Mouse (Mus musculus): Measurements from ENCODE around the gene Hdgfl2.

Hdgfl2 gene

DNA sequence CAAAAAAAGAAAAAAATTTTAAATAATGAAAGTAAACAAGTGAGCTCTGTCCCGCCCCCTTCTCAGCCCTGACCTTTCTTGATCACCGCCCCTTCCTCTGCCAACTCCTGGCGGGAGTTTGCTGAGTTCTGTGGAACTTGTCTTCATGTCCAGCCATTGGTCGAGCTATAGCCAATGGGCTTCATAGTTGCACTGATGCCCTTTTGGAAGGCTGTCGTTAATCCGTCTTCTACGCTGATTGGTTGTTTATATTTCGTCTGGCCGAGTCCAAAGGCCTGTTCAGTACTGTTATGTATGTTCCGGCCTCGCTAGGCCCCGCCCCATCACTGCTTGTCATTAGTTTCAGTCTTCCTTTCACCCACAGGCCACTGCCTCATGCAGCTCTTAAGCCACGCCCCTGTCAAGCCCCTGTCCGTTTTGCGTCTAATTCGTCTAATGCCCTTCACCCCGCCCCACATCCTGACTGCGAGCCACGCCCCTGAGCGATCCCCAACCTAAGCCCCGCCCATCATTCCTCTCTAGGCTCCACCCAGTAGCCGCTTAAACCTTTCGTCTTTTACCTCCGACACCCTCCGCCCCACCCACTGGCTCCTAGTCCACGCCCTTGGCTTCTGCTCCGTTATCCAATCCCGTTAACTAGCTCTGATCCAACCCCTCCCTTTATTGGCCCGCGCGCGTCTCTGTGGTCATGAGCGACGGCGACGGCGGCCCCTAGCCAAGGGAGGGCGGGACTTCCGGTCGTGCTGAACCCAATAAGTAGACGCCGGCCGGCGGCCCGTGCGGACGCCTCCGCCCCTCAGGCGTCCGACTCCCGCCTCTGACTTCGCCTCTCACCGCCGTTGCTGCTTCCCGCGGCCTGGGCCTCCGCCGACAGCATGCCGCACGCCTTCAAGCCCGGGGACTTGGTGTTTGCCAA lies at the start of gene Hdgfl2:
Gene Hdgfl2 (plus strand): TSS at position 755 of the 916 bp plus-strand sequence.
- DNase-seq (ENCODE audit: low spot score), result peak; percentile 99

DNA sequence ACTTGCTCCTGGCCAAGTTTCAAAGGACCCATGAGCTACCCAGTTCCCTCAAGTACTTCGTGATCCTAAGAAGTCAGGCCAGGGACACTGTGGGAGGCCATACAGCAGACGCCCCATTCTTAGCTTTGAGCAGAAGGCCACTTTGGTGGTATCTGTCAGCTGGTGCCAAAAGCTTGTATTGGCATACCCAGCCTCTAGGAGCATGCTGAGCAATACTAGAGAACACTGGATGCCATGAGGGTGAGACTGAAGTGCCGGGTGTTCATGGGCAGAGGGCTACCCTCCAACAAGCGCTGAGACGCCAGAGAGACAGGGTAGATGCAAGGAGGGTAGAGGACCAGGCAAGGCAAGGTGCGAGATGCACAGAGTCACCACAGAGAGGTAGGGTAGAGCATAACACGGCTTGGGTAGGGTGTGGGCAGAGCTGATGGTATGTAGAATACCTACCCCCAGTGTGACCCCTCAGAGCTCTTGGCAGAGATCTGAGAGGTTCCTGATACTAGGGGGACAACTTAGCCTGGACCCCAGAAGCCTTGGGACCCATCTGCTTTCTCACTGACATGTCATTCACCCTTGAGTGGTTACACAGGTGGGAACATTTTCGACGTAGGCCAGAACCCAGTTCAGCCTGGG lies 49.1 kb upstream of the Hdgfl2 start:
- no peak for DNase-seq (ENCODE audit: low spot score)

DNA sequence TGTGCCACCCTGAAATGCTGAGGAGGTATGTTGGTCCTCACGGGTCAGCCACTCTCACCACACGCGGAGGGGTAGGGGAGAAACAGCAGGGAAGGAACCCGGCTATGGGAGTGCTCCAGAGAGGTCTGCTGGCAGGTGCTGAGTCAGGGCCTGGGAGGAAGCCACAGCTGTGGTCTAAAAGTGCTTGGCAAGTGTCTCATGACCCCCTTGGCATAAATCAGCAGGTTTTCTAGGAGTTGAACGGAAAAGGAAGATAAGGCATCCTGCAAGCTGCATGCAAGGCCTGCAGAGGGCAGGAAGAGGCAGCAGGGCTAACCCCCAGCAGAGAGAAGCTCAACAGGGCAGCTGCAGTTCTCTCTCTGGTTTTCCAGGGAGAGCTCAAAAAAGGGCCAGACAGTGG lies 48.5 kb upstream of the Hdgfl2 start:
- no peak for DNase-seq (ENCODE audit: low spot score)

DNA sequence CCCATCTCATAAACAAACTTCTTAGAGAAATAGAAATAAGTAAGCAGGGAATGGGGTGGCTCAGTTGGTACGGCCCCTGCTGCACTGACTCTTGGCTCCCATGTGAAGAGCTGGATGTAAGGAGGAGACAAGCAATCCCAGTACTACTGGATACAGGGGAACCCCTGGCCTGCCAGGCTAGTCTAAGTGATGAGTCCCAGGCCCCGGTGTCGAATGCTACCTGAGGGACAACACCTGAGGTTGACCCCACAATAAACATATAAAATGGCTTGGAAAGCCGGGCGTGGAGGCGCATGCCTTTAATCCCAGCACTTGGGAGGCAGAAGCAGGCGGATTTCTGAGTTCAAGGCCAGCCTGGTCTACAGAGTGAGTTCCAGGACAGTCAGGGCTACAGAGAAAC lies 48.0 kb upstream of the Hdgfl2 start:
- no peak for DNase-seq (ENCODE audit: low spot score)

DNA sequence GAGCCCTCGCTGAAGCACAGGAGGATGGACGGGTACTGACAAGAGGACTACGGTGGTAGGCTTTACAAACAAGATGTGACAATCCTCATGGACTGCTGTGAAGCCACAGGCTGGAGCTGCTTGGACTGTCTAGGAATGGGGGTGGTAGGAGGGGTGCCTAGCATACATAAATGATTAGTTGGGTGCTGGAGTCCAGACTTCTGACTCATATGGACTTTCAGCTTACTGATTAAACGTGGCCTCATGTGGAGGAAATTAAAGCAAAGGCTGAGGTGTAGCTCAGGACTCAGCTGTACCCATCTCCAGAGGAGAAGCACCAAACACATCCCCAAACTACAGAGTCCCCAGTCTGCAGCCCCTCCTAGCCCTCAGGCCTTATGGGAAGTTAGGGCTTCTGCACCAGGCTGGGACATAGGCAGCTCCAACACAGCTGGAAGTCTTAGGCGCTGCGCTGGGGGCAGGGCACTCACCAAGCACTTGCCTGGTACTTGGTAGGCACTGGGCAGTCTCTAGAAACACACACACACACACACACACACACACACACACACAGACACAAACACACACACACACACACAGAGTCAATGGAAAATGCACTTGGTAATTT lies 47.2 kb upstream of the Hdgfl2 start:
- DNase-seq (ENCODE audit: low spot score), result no peak

DNA sequence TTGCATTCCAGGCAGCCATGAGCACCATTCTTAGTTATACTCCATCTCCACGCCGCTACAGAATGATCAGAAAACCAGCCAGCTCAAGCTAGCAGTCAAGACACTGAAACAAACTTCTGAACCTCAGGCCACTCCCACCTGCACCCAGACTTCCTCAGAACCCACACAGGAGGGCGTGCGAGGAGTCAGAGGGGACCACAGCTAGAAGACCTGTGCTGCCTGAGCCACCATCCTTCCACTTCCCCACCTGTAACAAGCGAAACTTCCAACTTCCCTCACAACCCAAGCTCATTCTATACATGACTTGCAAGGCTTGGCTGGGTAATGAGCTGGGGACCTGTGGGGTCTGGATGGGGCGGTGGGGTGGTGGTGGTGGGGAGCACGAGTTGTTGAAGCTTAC lies 46.6 kb upstream of the Hdgfl2 start:
- DNase-seq (ENCODE audit: low spot score), result no peak

DNA sequence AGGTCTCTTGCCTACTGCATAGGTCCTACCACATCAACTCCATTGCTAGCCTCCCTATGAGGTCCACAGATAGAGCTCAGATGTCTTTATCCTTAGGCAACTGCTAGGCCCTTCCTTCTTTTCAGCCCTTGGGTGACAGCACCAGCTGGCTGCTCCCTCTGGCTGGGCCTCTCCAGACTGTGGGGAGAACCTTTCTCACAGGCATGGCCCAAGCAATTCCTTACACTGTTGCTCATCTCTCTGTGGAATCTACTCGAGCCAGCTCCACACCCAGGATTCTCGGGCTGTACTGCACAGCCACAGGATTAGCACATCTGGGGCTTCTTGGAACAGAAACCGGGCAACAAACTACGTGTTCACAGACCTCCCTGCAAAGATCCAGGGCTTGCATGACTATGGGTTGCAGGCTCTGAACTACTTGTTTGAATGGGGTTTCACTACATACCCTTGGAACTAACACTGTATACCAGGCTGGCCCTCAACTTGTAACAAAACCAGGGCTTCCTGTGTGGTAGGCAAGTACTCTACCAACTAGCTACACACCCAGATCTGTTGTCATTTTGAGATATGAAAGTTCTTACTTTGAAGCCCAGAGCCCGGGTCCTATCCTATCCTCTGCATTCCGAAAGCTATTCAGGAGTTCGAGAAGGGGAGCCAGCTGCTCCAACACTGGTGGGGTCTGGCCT lies 45.3 kb upstream of the Hdgfl2 start:
- DNase-seq (ENCODE audit: low spot score), result no peak

DNA sequence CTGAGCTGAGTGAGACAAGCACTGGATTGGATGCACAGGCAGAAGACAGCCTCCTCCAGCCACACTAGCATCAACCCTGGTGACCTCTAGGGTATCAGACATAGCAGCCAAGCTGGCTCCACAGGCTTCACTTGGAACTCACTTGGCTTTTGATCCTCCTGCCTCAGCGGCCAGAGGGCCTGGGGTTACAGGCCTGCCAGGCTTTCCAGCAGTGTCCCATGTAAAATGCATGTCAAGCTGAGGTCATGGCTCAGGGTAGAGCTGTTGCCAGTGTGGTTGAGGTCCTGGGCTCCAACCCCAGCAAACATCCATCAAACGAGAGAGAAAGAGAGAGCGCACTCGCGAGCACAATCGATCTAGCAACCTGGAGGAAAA lies 44.7 kb upstream of the Hdgfl2 start:
- DNase-seq (ENCODE audit: low spot score), result no peak

DNA sequence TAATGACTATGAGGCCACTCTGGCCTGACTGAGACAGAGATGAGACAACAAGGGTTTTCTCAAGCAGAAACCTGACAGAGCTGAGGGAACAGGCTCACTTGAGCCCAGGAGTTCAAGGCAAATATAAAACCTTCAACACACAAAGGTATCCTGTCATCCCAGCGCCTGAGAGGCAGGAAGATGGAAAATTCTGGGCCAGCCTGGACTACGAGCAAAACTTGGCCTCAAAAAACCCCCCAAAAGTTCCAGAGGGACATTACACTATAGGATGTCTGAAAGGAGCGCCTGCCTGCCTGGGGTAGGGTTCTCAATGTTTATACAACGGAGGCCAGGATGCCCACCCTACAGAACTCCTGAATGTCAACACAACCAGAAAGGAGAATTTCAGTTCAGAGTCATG lies 44.2 kb upstream of the Hdgfl2 start:
- DNase-seq (ENCODE audit: low spot score), result no peak

DNA sequence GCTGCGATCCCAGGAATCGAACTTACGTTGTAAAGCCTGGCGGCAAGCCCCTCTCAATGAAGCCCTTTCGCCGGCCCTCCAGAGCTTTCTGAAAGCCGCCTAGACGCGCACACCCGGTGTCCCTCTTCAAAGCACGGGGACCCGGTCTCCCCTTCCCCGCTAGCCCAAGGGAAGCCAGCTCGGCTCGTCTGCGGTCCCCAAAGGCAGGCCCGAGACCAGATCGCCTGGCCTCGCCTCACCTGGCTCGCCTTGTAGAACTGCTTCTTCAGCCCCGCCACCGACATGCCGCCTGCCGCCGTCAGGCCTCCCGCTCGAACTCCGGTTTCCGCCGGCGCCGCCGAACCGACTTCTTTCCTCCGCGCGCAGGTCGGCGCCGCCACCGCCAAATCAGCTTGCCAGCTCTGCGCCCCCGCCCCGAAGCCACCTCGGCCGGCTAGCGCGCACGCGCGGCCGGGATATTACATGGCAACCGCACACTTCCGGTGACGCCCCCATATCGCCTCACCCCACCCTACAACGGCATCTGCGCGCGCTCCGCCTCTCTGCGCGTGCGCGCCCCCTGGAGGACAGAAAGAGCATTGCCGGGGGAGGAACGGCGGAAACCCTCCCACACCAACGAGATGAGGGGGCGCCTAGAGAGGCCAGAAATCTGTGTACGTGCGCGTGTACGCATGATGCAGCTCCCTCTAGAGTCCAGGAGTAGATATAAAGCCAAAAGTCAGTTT lies 43.1 kb upstream of the Hdgfl2 start, which contains the start of gene Sh3gl1:
Gene Sh3gl1 (minus strand): TSS at position 460 of the 725 bp plus-strand sequence.
- DNase-seq (ENCODE audit: low spot score), result peak; percentile 99

DNA sequence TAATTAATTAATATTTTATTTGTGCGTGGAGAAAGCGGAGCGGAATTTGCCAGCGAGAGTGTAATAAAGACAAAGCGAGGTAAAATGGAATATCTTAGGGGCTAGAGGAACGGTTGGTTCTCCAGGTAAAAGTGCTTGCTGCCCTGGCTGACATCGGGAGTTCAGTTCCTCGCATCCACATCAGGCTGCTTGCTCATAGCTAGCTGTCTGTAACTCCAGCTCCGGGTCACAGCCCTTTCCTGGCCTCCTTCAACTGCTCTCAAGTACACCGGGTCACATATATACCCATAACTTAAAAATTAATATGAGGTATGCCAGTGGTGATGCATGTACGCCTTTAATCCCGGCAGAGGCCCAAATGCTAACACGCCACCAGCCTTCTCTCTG lies 42.5 kb upstream of the Hdgfl2 start:
- DNase-seq (ENCODE audit: low spot score), result peak; percentile 28

DNA sequence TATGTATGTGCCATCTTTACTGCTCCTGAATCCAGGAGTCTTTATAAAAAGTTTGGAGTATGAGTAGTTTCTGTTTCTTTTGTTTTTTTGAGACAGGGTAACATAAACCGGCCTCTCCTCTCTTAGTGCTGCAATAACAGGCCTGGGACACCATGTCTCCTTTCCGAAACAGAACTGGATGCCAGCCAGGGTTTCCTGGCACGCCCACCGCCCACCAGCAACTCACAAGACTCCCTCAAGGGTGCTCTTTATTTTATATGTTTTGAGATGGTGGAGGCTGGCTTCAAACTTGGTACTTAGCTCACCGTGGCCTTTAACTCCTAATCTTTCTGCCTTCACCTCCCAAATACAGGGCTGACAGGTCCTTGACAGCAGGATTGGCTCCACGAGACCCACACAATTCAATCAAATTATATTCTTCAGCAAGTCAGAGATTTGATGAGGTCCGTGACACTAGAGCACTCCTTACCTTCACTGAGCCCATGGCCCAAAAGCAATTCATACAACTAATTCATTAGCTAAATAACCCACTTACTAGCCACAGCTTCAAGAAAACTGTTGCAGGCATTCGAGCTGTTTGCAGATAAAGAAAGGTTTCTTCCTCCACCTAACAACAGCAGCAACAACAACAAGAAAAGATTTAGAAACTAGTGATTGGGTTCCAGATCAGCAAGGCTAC lies 40.7 kb upstream of the Hdgfl2 start:
- DNase-seq (ENCODE audit: low spot score), result peak; percentile 5

DNA sequence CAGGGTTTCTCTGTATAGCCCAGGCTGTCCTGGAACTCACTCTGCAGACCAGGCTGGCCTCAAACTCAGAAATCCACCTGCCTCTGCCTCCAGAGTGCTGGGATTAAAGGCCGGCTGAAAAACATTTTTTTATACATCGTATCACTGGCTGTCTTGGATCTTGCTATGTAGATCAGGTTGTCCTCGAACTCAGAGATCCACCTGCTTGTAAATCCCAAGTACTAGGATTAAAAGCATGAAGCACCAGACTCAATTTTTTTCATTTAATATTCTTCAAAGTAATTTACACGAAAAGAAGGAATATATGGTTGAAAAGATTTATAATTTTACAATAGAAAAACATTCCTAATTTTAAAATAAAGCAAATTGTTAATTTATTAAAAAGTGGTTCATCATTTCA lies 40.1 kb upstream of the Hdgfl2 start:
- DNase-seq (ENCODE audit: low spot score), result no peak

DNA sequence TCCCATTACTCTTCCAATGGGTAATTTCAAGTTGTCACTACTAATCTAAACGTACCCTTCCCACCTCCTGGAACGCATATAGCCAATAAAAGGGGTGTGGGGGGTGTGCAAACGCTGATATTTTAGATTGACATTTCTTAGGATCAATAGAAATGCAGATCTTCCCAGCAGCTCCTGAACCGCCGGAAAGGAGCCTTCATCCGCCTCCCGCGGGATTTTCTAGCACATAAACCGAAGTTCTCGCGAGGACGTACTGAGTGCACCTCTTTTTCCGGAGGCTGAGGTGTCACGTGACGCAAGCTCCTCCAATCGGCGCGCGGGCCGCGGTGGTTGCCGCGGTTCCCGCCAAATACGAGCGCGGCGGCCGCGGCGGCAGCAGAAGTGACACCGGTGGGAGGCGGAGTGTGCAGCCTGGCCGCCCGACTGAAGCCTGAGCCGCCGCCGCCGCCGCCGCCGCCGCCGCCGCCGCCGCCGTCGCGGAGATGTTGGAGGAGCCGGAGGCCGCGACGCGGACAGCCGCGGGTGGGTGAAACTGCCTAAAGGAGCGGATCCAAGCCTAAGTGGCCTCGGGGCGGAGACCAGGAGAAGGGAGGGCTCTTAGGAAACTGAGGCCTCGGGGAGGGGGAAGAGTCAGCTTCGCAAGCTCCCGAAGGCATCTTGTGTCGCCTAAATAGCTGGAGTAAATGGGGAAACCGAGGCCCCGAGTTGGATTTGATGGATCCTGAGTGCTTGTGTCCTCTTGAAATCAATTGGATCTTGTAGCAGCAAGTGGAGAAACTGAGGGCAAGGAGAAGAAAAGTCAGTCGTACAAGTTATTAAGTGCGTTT lies 39.2 kb upstream of the Hdgfl2 start, which contains the start of gene Chaf1a:
Gene Chaf1a (plus strand): TSS at position 410 of the 827 bp plus-strand sequence.
- peak; percentile 94 for DNase-seq (ENCODE audit: low spot score)

DNA sequence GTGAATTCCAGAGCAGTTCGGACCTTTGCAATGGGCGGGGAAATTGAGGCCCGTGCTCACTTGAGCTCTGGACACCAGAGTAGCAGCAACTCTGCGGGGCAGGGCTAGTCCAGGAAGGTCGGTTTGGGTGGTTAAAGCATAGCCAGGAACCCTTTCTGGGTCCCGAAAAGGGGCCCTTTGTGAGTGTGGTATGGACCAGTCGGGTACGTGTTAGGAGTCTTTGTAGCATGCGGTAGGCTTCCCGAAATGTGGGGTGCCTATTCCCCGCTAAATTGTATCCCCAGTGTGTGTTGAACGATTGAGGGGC lies 38.6 kb upstream of the Hdgfl2 start:
- no peak for DNase-seq (ENCODE audit: low spot score)

DNA sequence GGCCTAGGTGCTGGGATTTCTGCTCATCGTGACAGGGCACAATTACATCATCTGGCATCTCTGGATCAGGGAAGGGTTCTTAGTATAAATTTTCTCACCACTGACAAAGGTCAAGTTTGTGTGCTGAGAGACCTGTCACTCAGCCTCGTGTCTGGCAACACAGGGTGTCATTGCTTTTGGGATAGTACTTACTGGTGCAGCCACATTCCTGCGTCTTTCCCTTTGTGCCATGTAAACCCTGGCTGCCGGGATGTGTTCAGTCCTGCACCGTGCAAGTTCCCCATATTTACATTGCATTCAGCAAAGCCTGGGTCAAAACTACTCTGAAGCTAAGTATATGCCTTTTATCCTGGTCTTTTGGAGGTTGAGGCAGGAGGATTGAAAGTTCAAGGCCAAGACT lies 28.1 kb upstream of the Hdgfl2 start:
- DNase-seq (ENCODE audit: low spot score), result no peak

DNA sequence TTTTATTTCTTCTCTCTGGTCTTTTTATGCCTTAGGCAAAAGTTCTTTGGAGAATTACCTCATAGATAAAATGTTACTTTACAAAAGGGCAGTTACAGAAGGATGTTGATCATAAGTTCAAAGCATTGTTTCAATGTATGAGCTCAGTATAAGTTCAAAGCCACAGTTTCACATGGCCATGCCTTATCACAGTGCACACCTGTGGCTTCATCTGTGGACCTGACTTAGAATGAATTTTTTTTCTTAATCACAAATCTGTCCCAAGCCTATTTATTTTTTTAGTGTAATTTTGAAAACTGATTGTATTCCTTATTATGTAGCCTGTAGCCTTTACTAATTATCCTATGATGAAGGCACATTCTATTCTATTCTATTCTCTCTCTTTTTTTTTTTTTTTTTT lies 24.5 kb upstream of the Hdgfl2 start:
- no peak for DNase-seq (ENCODE audit: low spot score)

DNA sequence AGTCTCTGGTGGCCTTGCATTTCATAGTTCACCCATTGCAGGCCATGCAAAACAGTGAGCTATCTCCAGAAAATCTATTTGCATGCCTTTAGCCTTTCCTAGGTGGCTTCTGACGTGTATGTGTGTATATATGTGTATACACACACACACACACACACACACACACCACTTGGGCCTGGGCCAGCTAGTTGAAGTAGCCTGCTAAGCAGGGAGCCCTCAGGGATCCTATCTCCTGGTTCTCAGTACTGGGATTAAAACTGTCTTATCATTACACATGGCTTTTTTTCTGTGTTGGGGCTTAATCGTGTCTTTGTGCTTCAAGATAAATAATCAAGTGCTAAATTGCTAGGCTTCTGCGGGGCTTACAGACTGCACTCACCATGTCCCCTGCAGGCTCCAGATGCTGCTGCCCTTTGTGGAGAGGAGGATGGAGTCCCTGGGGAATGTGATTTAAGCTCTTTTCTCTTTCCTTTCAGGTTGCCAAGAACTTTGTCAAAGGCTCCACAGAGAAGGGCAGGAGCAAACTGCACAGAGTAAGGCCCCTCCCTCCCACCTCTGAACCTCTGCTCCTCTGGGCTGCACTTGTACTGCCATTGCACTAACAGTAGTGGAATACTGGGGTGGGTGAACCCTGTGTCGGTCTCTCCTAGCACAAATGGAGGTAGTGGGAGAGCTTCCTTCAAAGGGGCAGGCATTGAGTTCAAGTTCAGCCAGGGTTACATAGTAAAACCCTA lies 23.3 kb upstream of the Hdgfl2 start:
- DNase-seq (ENCODE audit: low spot score), result no peak

DNA sequence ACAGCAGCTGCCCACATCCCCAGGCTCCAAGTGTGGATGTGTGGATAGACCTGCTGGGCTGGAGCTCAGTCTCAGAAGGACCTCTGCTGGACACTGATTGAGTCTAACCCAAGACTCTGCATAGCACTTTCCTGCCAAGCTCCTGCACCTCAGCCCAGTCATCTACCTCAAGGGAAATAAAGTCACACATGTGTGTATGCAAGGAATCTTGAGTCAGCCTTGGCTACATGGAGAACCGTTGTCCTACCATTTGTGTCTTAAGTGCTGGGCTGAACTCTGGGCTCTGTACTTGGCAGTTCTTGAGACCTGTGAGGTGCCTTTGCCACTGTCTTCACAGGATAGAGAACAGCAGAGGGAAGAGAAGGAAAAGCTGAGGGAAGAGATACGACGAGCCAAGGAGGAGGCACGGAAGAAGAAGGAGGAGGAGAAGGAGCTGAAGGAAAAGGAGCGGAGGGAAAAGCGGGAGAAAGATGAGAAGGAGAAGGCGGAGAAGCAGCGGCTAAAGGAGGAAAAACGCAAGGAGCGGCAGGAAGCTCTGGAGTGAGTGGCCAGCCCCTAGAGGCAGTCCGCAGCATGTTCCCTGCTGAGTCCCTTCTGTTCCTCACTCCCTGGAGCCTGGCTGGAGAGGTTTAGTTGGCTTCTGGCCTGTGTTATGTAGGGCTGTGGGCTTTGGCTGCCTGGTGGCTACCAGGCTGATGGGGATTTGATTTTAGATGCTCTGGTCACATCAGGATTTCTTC lies 21.9 kb upstream of the Hdgfl2 start:
- DNase-seq (ENCODE audit: low spot score), result no peak
